Mouse (Mus musculus): Measurements from ENCODE around the gene Ppp4r2.

Gene Ppp4r2

GRCm38 (mm10) chr6:100883233-100883632, 49.8 kb downstream of the Ppp4r2 start:
- DNase-seq (ENCODE audit: low spot score in 2 of 2): no peak

- no peak for DNase-seq (ENCODE audit: low spot score in 2 of 2)
Measured at GRCm38 (mm10) chr6:100884594-100885225, 51.3 kb downstream of the Ppp4r2 start.

- DNase-seq (ENCODE audit: low spot score in 2 of 2): no peak
Measured at GRCm38 (mm10) chr6:100885376-100885775, 52.0 kb downstream of the Ppp4r2 start.

- no peak for DNase-seq (ENCODE audit: low spot score in 2 of 2)
Measured at GRCm38 (mm10) chr6:100887012-100887411, 53.6 kb downstream of the Ppp4r2 start.

- DNase-seq (ENCODE audit: low spot score in 2 of 2): no peak
Measured at GRCm38 (mm10) chr6:100889340-100889739, 55.9 kb downstream of the Ppp4r2 start.

- DNase-seq (ENCODE audit: low spot score in 2 of 2): no peak
Measured at GRCm38 (mm10) chr6:100892489-100892888, 59.1 kb downstream of the Ppp4r2 start.

- no peak for DNase-seq (ENCODE audit: low spot score in 2 of 2)
Measured at GRCm38 (mm10) chr6:100893073-100893472, 59.7 kb downstream of the Ppp4r2 start.

GRCm38 (mm10) chr6:100895183-100895582, 61.8 kb downstream of the Ppp4r2 start:
- no peak for DNase-seq (ENCODE audit: low spot score in 2 of 2)

GRCm38 (mm10) chr6:100896883-100897282, 63.5 kb downstream of the Ppp4r2 start:
- DNase-seq (ENCODE audit: low spot score in 2 of 2): no peak

- DNase-seq (ENCODE audit: low spot score in 2 of 2): no peak
Measured at GRCm38 (mm10) chr6:100904463-100904862, 71.0 kb downstream of the Ppp4r2 start.

- no peak for DNase-seq (ENCODE audit: low spot score in 2 of 2)
Measured at GRCm38 (mm10) chr6:100910136-100910675, 76.8 kb downstream of the Ppp4r2 start.

Measured in frontal cortex, postnatal 10 days (tissue).